Mouse (Mus musculus): ENCODE measurements around the gene Evpl. TPM values are rescaled to one million over a fixed set of nuclear protein-coding genes. Genes with fewer than 3 reads are reported as not detected.
"Not testable (repeated sequence)": the region's sequence is repeated elsewhere in the genome, so short reads cannot be mapped to it uniquely, and the experiment has no call there.

Evpl gene
- polyA plus RNA-seq, 1 experiment from 2014 or later: 0.56 TPM

DNA sequence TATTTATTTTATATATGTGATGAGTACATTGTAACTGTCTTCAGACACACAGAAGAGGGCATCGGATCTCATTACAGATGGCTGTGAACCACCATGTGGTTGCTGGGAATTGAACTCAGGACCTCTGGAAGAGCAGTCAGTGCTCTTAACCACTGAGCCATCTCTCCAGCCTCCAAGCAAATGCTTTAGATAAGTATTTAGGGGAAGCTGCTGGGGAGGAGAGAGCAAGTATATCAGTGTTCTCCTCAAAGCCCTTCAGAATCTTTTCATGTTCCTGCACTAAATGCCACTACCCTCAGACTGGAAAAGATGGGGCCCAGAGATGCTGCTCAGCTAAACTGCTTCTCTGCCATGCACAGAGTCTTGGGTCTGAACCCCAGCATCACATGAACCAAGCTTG, 39.3 kb upstream of the Evpl start:
- H3K9me3 ChIP-seq (ENCODE audit: control insufficient read depth, low read length); H3K27ac ChIP-seq (ENCODE audit: low read depth, low read length); H3K36me3 ChIP-seq (ENCODE audit: control insufficient read depth, insufficient read depth, low read length); H3K9ac ChIP-seq (ENCODE audit: low read depth, low read length); ATAC-seq (replicated peaks; ENCODE audit: low FRiP score); DNase-seq (ENCODE audit: low spot score); H3K4me2 ChIP-seq; H3K4me3 ChIP-seq (ENCODE audit: low read depth, low read length): not testable (repeated sequence)
- Histone ChIP-seq H3K4me1 (replicated peaks; ENCODE audit: control insufficient read depth, insufficient read depth, low read length) (peaks cover 18% of the 10 kb centered on the region), H3K27me3 (replicated peaks; ENCODE audit: control insufficient read depth, insufficient read depth, low read length) (peaks cover 24% of the 10 kb centered on the region)
- WGBS: 83% methylated on average over 1 of the region's 1 CpGs

DNA sequence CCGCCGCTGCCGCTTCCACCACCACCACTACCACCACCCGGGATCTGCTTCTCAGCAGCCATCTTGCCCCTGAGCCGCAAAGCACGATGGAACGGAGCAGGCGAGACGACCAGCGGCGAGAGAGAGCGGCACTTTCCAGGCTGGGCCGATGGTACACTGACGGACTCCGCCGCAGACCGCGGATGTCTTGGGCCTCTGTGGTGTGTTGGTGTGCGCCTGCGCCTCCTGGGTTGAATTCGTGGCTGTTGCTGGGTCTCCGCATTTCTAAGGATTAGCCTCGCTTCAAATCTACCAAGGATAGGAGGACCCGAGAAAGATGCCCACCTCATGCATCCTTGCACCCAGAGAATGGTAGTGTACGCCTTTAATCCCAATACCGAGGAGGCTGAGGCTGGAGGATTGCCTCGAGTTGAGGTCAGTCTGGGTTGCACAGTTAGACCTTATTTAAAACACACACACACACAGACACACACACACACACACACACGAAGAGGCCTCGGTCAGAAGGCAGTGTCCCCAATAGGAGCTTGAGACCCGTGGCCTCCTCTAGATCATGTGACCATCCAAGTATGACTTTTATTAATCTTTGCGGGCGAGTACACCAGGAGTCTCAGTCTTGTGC, 36.3 kb upstream of the Evpl start, which contains the start of gene Srp68:
TSS of gene Srp68 (minus strand) at position 173 of the 622 bp plus-strand sequence.
- Histone ChIP-seq H3K9ac (ENCODE audit: low read depth, low read length) (peak within 1 kb of the TSS; percentile 90), H3K4me1 (replicated peaks; ENCODE audit: control insufficient read depth, insufficient read depth, low read length) (peaks cover 18% of the 10 kb centered on the region), H3K4me2 (peak within 1 kb of the TSS; percentile 96), H3K4me3 (ENCODE audit: low read depth, low read length) (peak within 1 kb of the TSS; percentile 88), H3K9me3 (ENCODE audit: control insufficient read depth, low read length) (no peaks in the 10 kb centered on the region), H3K27ac (ENCODE audit: low read depth, low read length) (peak within 1 kb of the TSS; percentile 79), H3K27me3 (replicated peaks; ENCODE audit: control insufficient read depth, insufficient read depth, low read length) (no peaks in the 10 kb centered on the region), H3K36me3 (ENCODE audit: control insufficient read depth, insufficient read depth, low read length) (peaks cover 23% of the 10 kb centered on the region)
- peak; percentile 96 for ATAC-seq (replicated peaks; ENCODE audit: low FRiP score)
- DNase-seq (ENCODE audit: low spot score): peak; percentile 93
- 3% methylated on average over 32 of the region's 32 CpGs for WGBS

DNA sequence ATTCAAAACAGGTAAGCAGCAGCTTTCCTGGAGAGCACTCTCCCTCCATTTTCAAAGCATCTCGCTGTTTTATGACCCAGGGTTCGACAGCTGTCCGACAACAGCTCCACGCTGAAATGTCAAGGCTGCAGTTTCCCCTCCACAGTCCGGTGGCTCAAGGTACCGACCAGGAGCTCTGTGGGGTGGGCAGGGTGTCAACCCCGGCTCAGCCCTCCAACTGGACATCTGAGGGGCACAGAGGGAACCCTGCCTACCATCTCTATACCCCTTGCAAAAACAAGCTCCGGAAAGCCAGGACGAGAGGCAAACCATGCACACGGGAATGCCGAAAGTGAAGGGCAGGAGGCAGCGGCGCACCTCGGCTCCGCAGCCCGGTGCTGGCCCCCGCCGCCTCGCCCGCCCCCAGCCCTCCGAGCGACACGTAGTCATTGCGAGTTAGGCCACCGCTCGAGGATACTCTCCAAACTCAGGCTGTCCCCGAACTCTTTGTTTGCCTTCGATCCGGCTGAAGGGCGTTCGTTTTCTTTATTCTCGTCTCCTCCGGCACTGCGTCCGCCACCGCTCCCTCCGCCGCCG, 35.7 kb upstream of the Evpl start:
- Histone ChIP-seq H3K9ac (ENCODE audit: low read depth, low read length) (peak overlapping the region; percentile 90), H3K4me2 (peak overlapping the region; percentile 96), H3K4me1 (replicated peaks; ENCODE audit: control insufficient read depth, insufficient read depth, low read length) (peaks cover 18% of the 10 kb centered on the region), H3K36me3 (ENCODE audit: control insufficient read depth, insufficient read depth, low read length) (peaks cover 23% of the 10 kb centered on the region), H3K4me3 (ENCODE audit: low read depth, low read length) (peak overlapping the region; percentile 88), H3K27me3 (replicated peaks; ENCODE audit: control insufficient read depth, insufficient read depth, low read length) (no peaks in the 10 kb centered on the region), H3K9me3 (ENCODE audit: control insufficient read depth, low read length) (no peaks in the 10 kb centered on the region), H3K27ac (ENCODE audit: low read depth, low read length) (peak overlapping the region; percentile 79)
- no peak for DNase-seq (ENCODE audit: low spot score)
- peak; percentile 59 for ATAC-seq (replicated peaks; ENCODE audit: low FRiP score)
- under 1% methylated on average over 39 of the region's 39 CpGs for WGBS

DNA sequence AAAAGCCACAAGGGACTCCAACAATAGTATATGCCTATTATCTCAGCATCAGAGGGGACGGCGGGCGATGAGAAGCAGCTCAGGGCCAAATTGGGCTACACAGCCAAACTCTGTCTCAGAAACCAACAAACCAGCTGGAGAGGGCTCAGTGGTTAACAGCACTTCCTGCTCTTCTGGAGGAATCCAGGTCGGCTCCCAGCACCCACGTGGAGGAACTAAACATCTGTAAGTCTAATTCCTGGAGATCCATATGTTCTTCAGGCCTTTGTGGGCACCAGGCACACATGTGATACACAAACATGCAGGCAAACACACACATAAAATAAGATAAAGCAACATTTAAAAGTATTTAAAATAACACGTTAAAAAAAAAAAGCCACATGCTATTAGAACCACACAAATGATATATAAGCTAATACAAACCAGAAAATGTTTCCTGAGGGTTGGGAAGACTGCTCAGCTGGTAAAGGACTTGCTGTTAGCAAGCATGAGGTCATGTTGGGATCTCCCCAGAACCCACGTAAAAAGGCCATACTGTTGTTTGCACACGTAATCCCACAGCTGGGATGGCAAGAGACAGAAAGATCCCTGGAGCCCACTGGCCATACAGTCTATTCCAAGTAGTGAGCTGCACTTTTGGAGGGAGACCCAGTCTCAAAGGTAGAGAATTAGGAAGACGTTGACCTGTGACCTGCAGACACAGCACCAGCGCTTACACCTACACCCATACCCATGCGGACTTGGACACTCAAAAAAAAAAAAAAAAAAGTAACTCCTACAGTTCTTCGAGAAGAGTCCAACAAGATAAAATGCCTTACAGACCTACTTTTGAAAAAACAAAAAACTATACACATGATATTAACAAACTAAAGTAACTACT, 35.0 kb upstream of the Evpl start:
- H3K9me3 ChIP-seq (ENCODE audit: control insufficient read depth, low read length): no peaks in the 10 kb centered on the region
- H3K4me3 ChIP-seq (ENCODE audit: low read depth, low read length): peak overlapping the region; percentile 88
- WGBS: 34% methylated on average over 12 of the region's 12 CpGs
- H3K36me3 ChIP-seq (ENCODE audit: control insufficient read depth, insufficient read depth, low read length): peaks cover 30% of the 10 kb centered on the region
- H3K27me3 ChIP-seq (replicated peaks; ENCODE audit: control insufficient read depth, insufficient read depth, low read length): no peaks in the 10 kb centered on the region
- ATAC-seq (replicated peaks; ENCODE audit: low FRiP score) (no peak), DNase-seq (ENCODE audit: low spot score) (no peak)
- H3K4me1 ChIP-seq (replicated peaks; ENCODE audit: control insufficient read depth, insufficient read depth, low read length): peaks cover 18% of the 10 kb centered on the region
- peak overlapping the region; percentile 90 for H3K9ac ChIP-seq (ENCODE audit: low read depth, low read length)
- peak overlapping the region; percentile 96 for H3K4me2 ChIP-seq
- H3K27ac ChIP-seq (ENCODE audit: low read depth, low read length): peak overlapping the region; percentile 19; the same call in 1 of the 2 replicates

DNA sequence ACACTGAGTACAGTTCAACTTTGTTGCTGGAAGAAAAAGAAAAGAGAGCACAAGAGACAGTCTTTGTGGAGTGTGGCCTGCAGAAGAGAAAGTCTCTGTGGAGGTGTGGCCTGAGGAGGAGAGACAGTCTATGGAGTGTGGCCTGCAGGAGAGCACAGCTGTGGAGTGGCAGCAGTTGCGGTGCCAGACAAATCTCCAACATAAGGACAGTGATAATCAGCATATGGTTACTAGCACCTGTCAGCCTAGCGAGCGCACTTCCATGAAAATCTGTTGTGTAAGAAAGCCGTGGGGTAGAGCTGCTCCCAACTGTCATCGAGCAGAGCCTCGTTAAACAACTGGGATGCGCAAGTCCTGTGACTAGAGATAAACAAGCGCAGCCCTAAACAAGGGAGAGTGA, 31.7 kb upstream of the Evpl start:
- Histone ChIP-seq H3K4me2 (no peak overlapping the region), H3K9me3 (ENCODE audit: control insufficient read depth, low read length) (no peaks in the 10 kb centered on the region), H3K4me1 (replicated peaks; ENCODE audit: control insufficient read depth, insufficient read depth, low read length) (peaks cover 21% of the 10 kb centered on the region), H3K27ac (ENCODE audit: low read depth, low read length) (no peak overlapping the region), H3K4me3 (ENCODE audit: low read depth, low read length) (no peak overlapping the region), H3K36me3 (ENCODE audit: control insufficient read depth, insufficient read depth, low read length) (peaks cover 55% of the 10 kb centered on the region), H3K27me3 (replicated peaks; ENCODE audit: control insufficient read depth, insufficient read depth, low read length) (no peaks in the 10 kb centered on the region), H3K9ac (ENCODE audit: low read depth, low read length) (no peak overlapping the region)
- ATAC-seq (replicated peaks; ENCODE audit: low FRiP score): no peak
- no peak for DNase-seq (ENCODE audit: low spot score)
- 87% methylated on average over 8 of the region's 8 CpGs for WGBS

DNA sequence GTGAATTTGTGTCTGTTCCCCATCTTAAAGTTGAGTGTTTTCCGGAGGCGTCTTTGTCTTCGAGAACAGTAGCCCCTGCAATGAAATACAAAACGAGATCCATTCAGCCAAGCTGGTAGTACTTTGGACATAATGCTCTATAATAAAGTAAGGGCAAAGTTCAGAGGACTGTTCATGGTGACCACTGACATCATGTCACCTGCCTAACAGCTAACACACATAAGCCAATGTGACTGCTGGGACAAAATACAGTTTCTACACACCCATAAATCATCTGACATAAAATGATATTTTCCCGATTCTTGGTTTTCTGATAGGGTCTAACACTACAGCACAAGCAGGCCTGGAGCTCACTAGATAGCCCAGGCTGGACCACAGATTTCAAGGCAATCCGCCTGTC, 30.4 kb upstream of the Evpl start:
- Histone ChIP-seq H3K36me3 (ENCODE audit: control insufficient read depth, insufficient read depth, low read length) (peaks cover 66% of the 10 kb centered on the region), H3K4me3 (ENCODE audit: low read depth, low read length) (no peak overlapping the region), H3K27me3 (replicated peaks; ENCODE audit: control insufficient read depth, insufficient read depth, low read length) (no peaks in the 10 kb centered on the region), H3K9ac (ENCODE audit: low read depth, low read length) (no peak overlapping the region), H3K9me3 (ENCODE audit: control insufficient read depth, low read length) (no peaks in the 10 kb centered on the region), H3K27ac (ENCODE audit: low read depth, low read length) (no peak overlapping the region), H3K4me2 (no peak overlapping the region), H3K4me1 (replicated peaks; ENCODE audit: control insufficient read depth, insufficient read depth, low read length) (peaks cover 20% of the 10 kb centered on the region)
- ATAC-seq (replicated peaks; ENCODE audit: low FRiP score): no peak
- 94% methylated on average over 6 of the region's 6 CpGs for WGBS
- no peak for DNase-seq (ENCODE audit: low spot score)

DNA sequence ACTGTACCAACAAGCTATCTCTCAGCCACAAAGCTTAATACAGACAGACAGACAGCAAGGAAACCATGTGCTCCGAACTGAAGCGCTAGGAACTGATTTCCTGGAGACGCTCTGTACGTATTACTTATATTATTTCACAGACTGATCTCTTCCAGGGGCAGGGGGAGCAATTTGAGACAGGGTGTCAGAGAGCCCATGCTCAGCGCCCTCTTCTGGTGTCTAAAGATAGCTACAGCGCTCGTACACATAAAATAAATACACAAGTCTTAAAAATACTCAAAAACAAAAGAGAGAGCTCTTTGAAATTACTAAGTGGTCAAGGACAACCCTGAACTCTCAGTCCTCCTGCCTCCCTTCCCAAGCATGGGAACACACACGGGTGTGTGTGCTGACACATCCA, 29.8 kb upstream of the Evpl start:
- ATAC-seq (replicated peaks; ENCODE audit: low FRiP score) (no peak), DNase-seq (ENCODE audit: low spot score) (no peak)
- peaks cover 15% of the 10 kb centered on the region for H3K4me1 ChIP-seq (replicated peaks; ENCODE audit: control insufficient read depth, insufficient read depth, low read length)
- no peaks in the 10 kb centered on the region for H3K9me3 ChIP-seq (ENCODE audit: control insufficient read depth, low read length)
- H3K27me3 ChIP-seq (replicated peaks; ENCODE audit: control insufficient read depth, insufficient read depth, low read length): no peaks in the 10 kb centered on the region
- no peak overlapping the region for H3K4me3 ChIP-seq (ENCODE audit: low read depth, low read length)
- 83% methylated on average over 8 of the region's 8 CpGs for WGBS
- H3K9ac ChIP-seq (ENCODE audit: low read depth, low read length): no peak overlapping the region
- H3K36me3 ChIP-seq (ENCODE audit: control insufficient read depth, insufficient read depth, low read length): peaks cover 72% of the 10 kb centered on the region
- no peak overlapping the region for H3K27ac ChIP-seq (ENCODE audit: low read depth, low read length)
- H3K4me2 ChIP-seq: no peak overlapping the region

DNA sequence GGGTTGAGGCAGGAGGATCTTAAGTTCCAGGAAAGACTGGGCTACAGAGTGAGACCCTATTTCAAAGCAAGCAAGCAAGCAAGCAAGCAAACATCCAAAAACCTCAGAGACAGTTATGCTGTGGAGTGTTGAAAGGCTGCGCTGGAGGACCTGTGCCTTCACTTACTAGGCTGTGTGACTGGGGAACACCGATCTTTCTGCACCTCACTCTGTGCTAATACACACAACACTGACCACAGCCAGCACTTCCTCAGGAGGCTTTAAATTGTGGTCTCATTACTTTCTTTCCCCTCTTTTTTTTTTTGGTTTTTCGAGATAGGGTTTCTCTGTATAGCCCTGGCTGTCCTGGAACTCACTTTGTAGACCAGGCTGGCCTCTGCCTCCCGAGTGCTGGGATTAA, 28.0 kb upstream of the Evpl start:
- DNase-seq (ENCODE audit: low spot score) (no peak), ATAC-seq (replicated peaks; ENCODE audit: low FRiP score) (no peak)
- no peaks in the 10 kb centered on the region for H3K9me3 ChIP-seq (ENCODE audit: control insufficient read depth, low read length)
- H3K27ac ChIP-seq (ENCODE audit: low read depth, low read length): no peak overlapping the region
- peaks cover 75% of the 10 kb centered on the region for H3K36me3 ChIP-seq (ENCODE audit: control insufficient read depth, insufficient read depth, low read length)
- no peak overlapping the region for H3K4me3 ChIP-seq (ENCODE audit: low read depth, low read length)
- peaks cover 5% of the 10 kb centered on the region; the same call in 1 of the 2 replicates for H3K4me1 ChIP-seq (replicated peaks; ENCODE audit: control insufficient read depth, insufficient read depth, low read length)
- 84% methylated on average over 4 of the region's 4 CpGs for WGBS
- no peaks in the 10 kb centered on the region for H3K27me3 ChIP-seq (replicated peaks; ENCODE audit: control insufficient read depth, insufficient read depth, low read length)
- H3K4me2 ChIP-seq: no peak overlapping the region
- H3K9ac ChIP-seq (ENCODE audit: low read depth, low read length): no peak overlapping the region

Measured in liver, embryonic 11.5 days (tissue).